Mouse (Mus musculus) intestine, postnatal 0 days (tissue): ENCODE data around the gene Lig3. TPM values are rescaled to one million over a fixed set of nuclear protein-coding genes. Genes with fewer than 3 reads are reported as not detected.

ENCODE experiments used
- ATAC-seq: fragments of 200-750 bp; cut with Nextera tagmentation; 2 replicates; pipeline ENCODE4 v1.8.0; 2017; ENCODE audit warnings: mild to moderate bottlenecking, moderate TSS enrichment, moderate library complexity
- H3K27ac ChIP-seq: fragments of 300-500 bp; sonication (generic); 2 replicates; pipeline ENCODE4 v1.5.1; 2014; ENCODE audit warnings: mild to moderate bottlenecking, low read depth, low read length, moderate library complexity
- H3K27me3 ChIP-seq: fragments of 300-500 bp; sonication (generic); replicated peaks from 2 replicates; pipeline ENCODE4 v1.6.1; 2014; ENCODE audit warnings: low read length, mixed read lengths; ENCODE audit not compliant: control insufficient read depth, insufficient read depth
- H3K36me3 ChIP-seq: fragments of 300-500 bp; sonication (generic); 2 replicates; pipeline ENCODE4 v1.6.1; 2014; ENCODE audit warnings: mild to moderate bottlenecking, moderate library complexity; ENCODE audit not compliant: control insufficient read depth, insufficient read depth
- H3K4me1 ChIP-seq: fragments of 300-500 bp; sonication (generic); replicated peaks from 2 replicates; pipeline ENCODE4 v1.6.1; 2014; ENCODE audit warnings: antibody characterized with exemption, low read length, mixed read lengths; ENCODE audit not compliant: control insufficient read depth, insufficient read depth
- H3K4me2 ChIP-seq: fragments of 300-500 bp; sonication (generic); replicated peaks from 2 replicates; pipeline ENCODE4 v1.6.1; 2014; ENCODE audit warnings: low read depth, mild to moderate bottlenecking, moderate library complexity
- H3K4me3 ChIP-seq: fragments of 300-500 bp; sonication (generic); 2 replicates; pipeline ENCODE4 v1.5.1; 2014; ENCODE audit warnings: low read depth, low read length
- H3K9ac ChIP-seq: fragments of 300-500 bp; sonication (generic); 2 replicates; pipeline ENCODE4 v1.6.1; 2014; ENCODE audit warnings: mild to moderate bottlenecking, low read depth, low read length
- H3K9me3 ChIP-seq: fragments of 300-500 bp; sonication (generic); 2 replicates; pipeline ENCODE4 v1.6.1; 2016; ENCODE audit warnings: mixed run types; ENCODE audit not compliant: control insufficient read depth
- CTCF ChIP-seq: sonication (generic); IDR thresholded peaks from 2 replicates; pipeline ENCODE4 v1.5.1; 2016; ENCODE audit warnings: low read depth, mild to moderate bottlenecking, control low read depth, antibody characterized with exemption, moderate library complexity
- WGBS: fragments of 180-500 bp; shearing (Covaris S2); extraction: QIAGEN DNeasy Blood & Tissue Kit; methylation state at CpG from one replicate; pipeline ENCODE4 v1.1.7; 2014; 5-methylcytosine and 5-hydroxymethylcytosine counted together
- polyA plus RNA-seq: library from polyadenylated mRNA; unstranded; fragments of >200 nt; fragmentation: Nextera tagmentation; extraction: Ambion mirVana; gene quantifications from 2 replicates; pipeline ENCODE4 v1.2.1, GENCODE M21; 2015

Gene Lig3
- polyA plus RNA-seq, 1 experiment from 2014 or later, result 9.2 TPM

GRCm38 (mm10) chr11:82755919-82756318 lies 25.0 kb upstream of the Lig3 start:
- WGBS, result 87% methylated on average over 1 of the region's 1 CpGs
- no peak overlapping the region for H3K27ac ChIP-seq
- no peak for TF ChIP-seq CTCF
- no peak for ATAC-seq
- no peaks in the 10 kb centered on the region for H3K4me1 ChIP-seq
- no peak overlapping the region for H3K4me2 ChIP-seq
- H3K36me3 ChIP-seq, result no peaks in the 10 kb centered on the region
- no peaks in the 10 kb centered on the region for H3K9me3 ChIP-seq
- H3K27me3 ChIP-seq, result no peaks in the 10 kb centered on the region
- H3K4me3 ChIP-seq, result no peak overlapping the region
- H3K9ac ChIP-seq, result no peak overlapping the region

DNA sequence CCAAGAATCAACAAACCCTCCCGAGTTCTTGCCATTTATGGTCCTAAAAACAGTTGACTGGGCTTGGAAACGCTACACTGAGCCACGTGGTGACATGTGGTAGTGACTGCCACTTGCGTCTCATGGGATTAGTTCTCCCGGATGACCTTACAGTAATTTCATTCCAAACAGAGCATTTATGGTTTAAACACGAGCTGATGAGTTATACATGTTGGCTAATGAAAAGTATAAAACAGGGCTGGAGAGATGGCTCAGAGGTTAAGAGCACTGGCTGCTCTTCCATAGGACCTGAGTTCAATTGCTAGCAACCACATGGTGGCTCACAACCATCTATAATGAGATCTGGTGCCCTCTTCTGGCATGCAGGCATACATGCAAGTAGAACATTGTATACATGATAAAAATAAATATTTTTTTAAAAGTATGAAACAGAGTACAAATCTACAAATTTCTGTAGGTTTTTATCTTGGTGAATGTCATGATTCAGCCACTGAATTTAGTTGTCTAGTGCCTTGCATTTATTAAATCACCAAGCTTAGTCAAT lies 18.6 kb upstream of the Lig3 start:
- no peak overlapping the region for H3K4me2 ChIP-seq
- no peak overlapping the region for H3K4me3 ChIP-seq
- no peak for ATAC-seq
- no peaks in the 10 kb centered on the region for H3K27me3 ChIP-seq
- no peaks in the 10 kb centered on the region for H3K9me3 ChIP-seq
- H3K9ac ChIP-seq, result no peak overlapping the region
- H3K36me3 ChIP-seq, result no peaks in the 10 kb centered on the region; the same call in 1 of the 2 replicates
- H3K27ac ChIP-seq, result no peak overlapping the region
- peaks cover 10% of the 10 kb centered on the region for H3K4me1 ChIP-seq
- TF ChIP-seq CTCF, result peak; percentile 55
- WGBS, result 81% methylated on average over 6 of the region's 6 CpGs

- Histone ChIP-seq H3K4me3 (peak overlapping the region; percentile 94), H3K27ac (no peak overlapping the region), H3K4me1 (peaks cover 10% of the 10 kb centered on the region), H3K4me2 (peak overlapping the region; percentile 75), H3K9me3 (no peaks in the 10 kb centered on the region), H3K27me3 (no peaks in the 10 kb centered on the region), H3K9ac (no peak overlapping the region), H3K36me3 (no peaks in the 10 kb centered on the region; the same call in 1 of the 2 replicates)
- TF ChIP-seq CTCF, result no peak
- WGBS, result 7% methylated on average over 4 of the region's 4 CpGs
- no peak for ATAC-seq
These were observed 17.6 kb upstream of the Lig3 start for GRCm38 (mm10) chr11:82763261-82763660.

GRCm38 (mm10) chr11:82763742-82764437 lies 17.0 kb upstream of the Lig3 start, which contains the start of the genes Cct6b and Zfp830:
Cct6b (minus strand) TSS chr11:82764321.
Zfp830 (plus strand) TSS chr11:82764345.
- no peaks in the 10 kb centered on the region; the same call in 1 of the 2 replicates for H3K36me3 ChIP-seq
- H3K9me3 ChIP-seq, result no peaks in the 10 kb centered on the region
- under 1% methylated on average over 44 of the region's 44 CpGs for WGBS
- H3K4me3 ChIP-seq, result peak within 1 kb of the TSS; percentile 94
- peaks cover 10% of the 10 kb centered on the region for H3K4me1 ChIP-seq
- TF ChIP-seq CTCF, result no peak; the same call in 1 of the 2 replicates
- peak; percentile 99 for ATAC-seq
- H3K4me2 ChIP-seq, result peak within 1 kb of the TSS; percentile 75
- peak within 1 kb of the TSS; percentile 91 for H3K9ac ChIP-seq
- H3K27ac ChIP-seq, result peak within 1 kb of the TSS; percentile 94
- H3K27me3 ChIP-seq, result no peaks in the 10 kb centered on the region

GRCm38 (mm10) chr11:82764438-82764924 lies 16.4 kb upstream of the Lig3 start:
- Histone ChIP-seq H3K9ac (peak overlapping the region; percentile 91), H3K36me3 (no peaks in the 10 kb centered on the region; the same call in 1 of the 2 replicates), H3K4me1 (peaks cover 10% of the 10 kb centered on the region), H3K4me2 (peak overlapping the region; percentile 75), H3K27me3 (no peaks in the 10 kb centered on the region), H3K27ac (peak overlapping the region; percentile 94), H3K4me3 (peak overlapping the region; percentile 94), H3K9me3 (no peaks in the 10 kb centered on the region)
- peak; percentile 63 for ATAC-seq
- WGBS, result 2% methylated on average over 28 of the region's 28 CpGs
- TF ChIP-seq CTCF, result no peak

GRCm38 (mm10) chr11:82780134-82780533 lies 774 bp upstream of the Lig3 start:
- WGBS, result 31% methylated on average over 5 of the region's 5 CpGs
- H3K4me3 ChIP-seq, result peak overlapping the region; percentile 95
- H3K9me3 ChIP-seq, result no peaks in the 10 kb centered on the region
- TF ChIP-seq CTCF, result no peak
- ATAC-seq, result no peak
- H3K27ac ChIP-seq, result no peak overlapping the region; the same call in 1 of the 2 replicates
- H3K9ac ChIP-seq, result peak overlapping the region; percentile 95
- H3K27me3 ChIP-seq, result no peaks in the 10 kb centered on the region
- H3K4me1 ChIP-seq, result no peaks in the 10 kb centered on the region
- H3K4me2 ChIP-seq, result peak overlapping the region; percentile 66
- H3K36me3 ChIP-seq, result peaks cover 11% of the 10 kb centered on the region; the same call in 1 of the 2 replicates
